Mouse (Mus musculus): Measurements from ENCODE around the gene 1110012L19Rik. TPM values are rescaled to one million over a fixed set of nuclear protein-coding genes. Genes with fewer than 3 reads are reported as not detected.
"Not testable (repeated sequence)": the region's sequence is repeated elsewhere in the genome, so short reads cannot be mapped to it uniquely, and the experiment has no call there.

The 1110012L19Rik gene
- 27.0 and 30.7 TPM in 2 replicates for polyA plus RNA-seq (2016; fragmentation: Nextera tagmentation; extraction: Ambion mirVana)

GRCm38 (mm10) chrX:70385276-70385961 is at the start of gene 1110012L19Rik:
Gene 1110012L19Rik, plus strand, starts transcription at chrX:70385877.
- 18% methylated on average over 22 of the region's 22 CpGs for WGBS
- peak; percentile 94 for ATAC-seq (ENCODE audit: low FRiP score)
- peak within 1 kb of the TSS; percentile 61 for H3K27ac ChIP-seq

GRCm38 (mm10) chrX:70362985-70363384 is 22.7 kb upstream of the 1110012L19Rik start:
- Histone ChIP-seq H3K9me3 (no peaks in the 10 kb centered on the region), H3K9ac (no peak overlapping the region), H3K4me1 (no peaks in the 10 kb centered on the region), H3K4me3 (replicated peaks) (no peak overlapping the region), H3K27me3 (no peaks in the 10 kb centered on the region), H3K4me2 (peak overlapping the region; percentile 47; the same call in 1 of the 2 replicates), H3K27ac (no peak overlapping the region), H3K36me3 (replicated peaks) (peaks cover 11% of the 10 kb centered on the region; the same call in 1 of the 2 replicates)
- 89% methylated on average over 7 of the region's 7 CpGs for WGBS
- no peak for ATAC-seq (ENCODE audit: low FRiP score)

More at GRCm38 (mm10) chrX:70385276-70385961, at the start of gene 1110012L19Rik:
- Histone ChIP-seq H3K4me3 (replicated peaks) (peak within 1 kb of the TSS; percentile 51), H3K36me3 (replicated peaks) (no peaks in the 10 kb centered on the region), H3K4me2 (peak within 1 kb of the TSS; percentile 55), H3K27me3 (no peaks in the 10 kb centered on the region), H3K4me1 (peaks cover 4% of the 10 kb centered on the region; the same call in 1 of the 2 replicates), H3K9ac (peak within 1 kb of the TSS; percentile 53), H3K9me3 (no peaks in the 10 kb centered on the region)

GRCm38 (mm10) chrX:70363446-70363845 is 22.2 kb upstream of the 1110012L19Rik start:
- 90% methylated on average over 5 of the region's 5 CpGs for WGBS

GRCm38 (mm10) chrX:70364202-70364601 is 21.5 kb upstream of the 1110012L19Rik start:
- Histone ChIP-seq H3K27ac (no peak overlapping the region), H3K36me3 (replicated peaks) (peaks cover 5% of the 10 kb centered on the region; the same call in 1 of the 2 replicates), H3K27me3 (no peaks in the 10 kb centered on the region), H3K9ac (peak overlapping the region; percentile 50; the same call in 1 of the 2 replicates), H3K4me3 (replicated peaks) (peak overlapping the region; percentile 51), H3K4me1 (no peaks in the 10 kb centered on the region), H3K4me2 (peak overlapping the region; percentile 47), H3K9me3 (no peaks in the 10 kb centered on the region)
- ATAC-seq (ENCODE audit: low FRiP score), result no peak
- 64% methylated on average over 1 of the region's 1 CpGs for WGBS

More at GRCm38 (mm10) chrX:70363446-70363845, 22.2 kb upstream of the 1110012L19Rik start:
- Histone ChIP-seq H3K4me1 (no peaks in the 10 kb centered on the region), H3K27ac (no peak overlapping the region), H3K36me3 (replicated peaks) (peaks cover 7% of the 10 kb centered on the region; the same call in 1 of the 2 replicates), H3K27me3 (no peaks in the 10 kb centered on the region), H3K9ac (peak overlapping the region; percentile 29; the same call in 1 of the 2 replicates), H3K9me3 (no peaks in the 10 kb centered on the region), H3K4me3 (replicated peaks) (peak overlapping the region; percentile 51; the same call in 1 of the 2 replicates), H3K4me2 (peak overlapping the region; percentile 47)
- ATAC-seq (ENCODE audit: low FRiP score), result no peak

GRCm38 (mm10) chrX:70364661-70365613 is 20.7 kb upstream of the 1110012L19Rik start, which contains the start of gene Ids:
Gene Ids, minus strand, starts transcription at chrX:70365084.
- H3K4me1 ChIP-seq, result no peaks in the 10 kb centered on the region
- no peaks in the 10 kb centered on the region for H3K27me3 ChIP-seq
- peak within 1 kb of the TSS; percentile 51 for H3K4me3 ChIP-seq (replicated peaks)
- no peaks in the 10 kb centered on the region for H3K9me3 ChIP-seq
- H3K9ac ChIP-seq, result peak within 1 kb of the TSS; percentile 50; the same call in 1 of the 2 replicates
- peaks cover 5% of the 10 kb centered on the region; the same call in 1 of the 2 replicates for H3K36me3 ChIP-seq (replicated peaks)
- H3K27ac ChIP-seq, result no peak within 1 kb of the TSS
- peak; percentile 97 for ATAC-seq (ENCODE audit: low FRiP score)
- H3K4me2 ChIP-seq, result peak within 1 kb of the TSS; percentile 47
- 27% methylated on average over 39 of the region's 45 CpGs for WGBS

GRCm38 (mm10) chrX:70369758-70370157 is 15.9 kb upstream of the 1110012L19Rik start:
- WGBS, result 27% methylated on average over 1 of the region's 6 CpGs
- not testable (repeated sequence) for H3K4me3 ChIP-seq (replicated peaks); ATAC-seq (ENCODE audit: low FRiP score); H3K9me3 ChIP-seq; H3K4me1 ChIP-seq; H3K4me2 ChIP-seq; H3K27ac ChIP-seq; H3K27me3 ChIP-seq; H3K9ac ChIP-seq; H3K36me3 ChIP-seq (replicated peaks)

GRCm38 (mm10) chrX:70374469-70375110 is 11.1 kb upstream of the 1110012L19Rik start:
- WGBS, result 64% methylated on average over 5 of the region's 6 CpGs
- not testable (repeated sequence) for H3K4me1 ChIP-seq; H3K36me3 ChIP-seq (replicated peaks); H3K27me3 ChIP-seq; H3K9ac ChIP-seq; H3K4me3 ChIP-seq (replicated peaks); H3K27ac ChIP-seq; H3K4me2 ChIP-seq; H3K9me3 ChIP-seq; ATAC-seq (ENCODE audit: low FRiP score)

- Histone ChIP-seq H3K27ac (no peak overlapping the region), H3K4me3 (replicated peaks) (peak overlapping the region; percentile 51), H3K9ac (peak overlapping the region; percentile 53), H3K9me3 (no peaks in the 10 kb centered on the region), H3K36me3 (replicated peaks) (no peaks in the 10 kb centered on the region), H3K4me2 (peak overlapping the region; percentile 44), H3K4me1 (peaks cover 4% of the 10 kb centered on the region; the same call in 1 of the 2 replicates), H3K27me3 (no peaks in the 10 kb centered on the region)
- WGBS, result 64% methylated on average over 3 of the region's 3 CpGs
- ATAC-seq (ENCODE audit: low FRiP score), result no peak
Measured at GRCm38 (mm10) chrX:70384917-70385275, 781 bp upstream of the 1110012L19Rik start.

- Histone ChIP-seq H3K4me3 (replicated peaks) (peak overlapping the region; percentile 51), H3K4me2 (peak overlapping the region; percentile 55), H3K36me3 (replicated peaks) (no peaks in the 10 kb centered on the region), H3K27me3 (no peaks in the 10 kb centered on the region), H3K27ac (no peak overlapping the region; the same call in 1 of the 2 replicates), H3K4me1 (peaks cover 4% of the 10 kb centered on the region; the same call in 1 of the 2 replicates), H3K9ac (peak overlapping the region; percentile 53), H3K9me3 (no peaks in the 10 kb centered on the region)
- WGBS, result 21% methylated on average over 11 of the region's 11 CpGs
- ATAC-seq (ENCODE audit: low FRiP score), result peak; percentile 72
Measured at GRCm38 (mm10) chrX:70385962-70386351, 280 bp downstream of the 1110012L19Rik start.

GRCm38 (mm10) chrX:70392636-70393035 is 7.0 kb downstream of the 1110012L19Rik start:
- H3K4me3 ChIP-seq (replicated peaks); H3K36me3 ChIP-seq (replicated peaks); H3K27ac ChIP-seq: not testable (repeated sequence)

GRCm38 (mm10) chrX:70425473-70425872 is 39.8 kb downstream of the 1110012L19Rik start:
- H3K4me1 ChIP-seq; H3K9ac ChIP-seq; H3K27me3 ChIP-seq; H3K4me2 ChIP-seq; H3K9me3 ChIP-seq; ATAC-seq (ENCODE audit: low FRiP score); H3K27ac ChIP-seq; H3K36me3 ChIP-seq (replicated peaks); H3K4me3 ChIP-seq (replicated peaks): not testable (repeated sequence)
- WGBS, result 75% methylated on average over 3 of the region's 3 CpGs

More at GRCm38 (mm10) chrX:70392636-70393035, 7.0 kb downstream of the 1110012L19Rik start:
- H3K9ac ChIP-seq; H3K9me3 ChIP-seq; H3K4me1 ChIP-seq; H3K27me3 ChIP-seq; ATAC-seq (ENCODE audit: low FRiP score); H3K4me2 ChIP-seq: not testable (repeated sequence)
